Mouse (Mus musculus): Measurements from ENCODE around the gene Sdk2. TPM values are rescaled to one million over a fixed set of nuclear protein-coding genes. Genes with fewer than 3 reads are reported as not detected.

The Sdk2 gene
- total RNA-seq, 2 experiments from 2014 or later: 1.8 to 6.2 TPM

DNA sequence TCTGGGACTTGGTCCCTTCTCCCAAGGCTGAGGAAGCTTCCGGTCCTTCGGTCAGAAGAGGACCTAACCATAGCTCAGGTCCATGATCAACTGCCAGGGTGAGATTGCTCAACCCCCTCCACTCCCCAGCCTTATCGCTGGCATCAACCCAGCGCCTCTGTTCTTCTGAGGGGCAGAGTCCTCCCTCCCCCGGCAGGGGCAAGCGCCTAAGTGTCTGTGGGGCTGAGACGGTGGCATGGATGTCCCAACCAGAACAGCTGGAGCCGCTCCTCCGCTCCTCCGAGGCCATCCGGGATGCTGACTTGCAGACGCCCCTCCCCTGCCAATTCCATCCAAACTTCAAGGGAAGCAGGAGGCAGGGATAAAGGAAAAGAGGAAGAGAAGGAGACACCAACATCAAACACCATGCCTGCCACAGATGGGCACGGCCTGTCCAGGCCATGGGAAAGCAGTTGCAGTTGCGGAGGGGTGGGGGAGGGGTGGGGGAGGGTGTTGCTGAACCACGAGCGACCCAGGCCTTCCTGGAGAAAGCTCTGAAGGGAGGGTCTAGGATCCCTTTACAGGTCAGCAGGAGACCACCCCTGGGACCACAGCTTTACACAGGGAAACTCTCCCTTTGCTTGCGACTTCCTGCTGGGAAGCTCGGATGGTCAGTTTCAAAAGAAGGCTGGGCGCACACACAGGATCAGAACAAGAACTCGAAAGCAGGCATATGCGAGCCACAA is 317.9 kb downstream of the Sdk2 start:
- peak; percentile 57 to 62 for DNase-seq (ENCODE audit: low spot score in 2 of 2)

DNA sequence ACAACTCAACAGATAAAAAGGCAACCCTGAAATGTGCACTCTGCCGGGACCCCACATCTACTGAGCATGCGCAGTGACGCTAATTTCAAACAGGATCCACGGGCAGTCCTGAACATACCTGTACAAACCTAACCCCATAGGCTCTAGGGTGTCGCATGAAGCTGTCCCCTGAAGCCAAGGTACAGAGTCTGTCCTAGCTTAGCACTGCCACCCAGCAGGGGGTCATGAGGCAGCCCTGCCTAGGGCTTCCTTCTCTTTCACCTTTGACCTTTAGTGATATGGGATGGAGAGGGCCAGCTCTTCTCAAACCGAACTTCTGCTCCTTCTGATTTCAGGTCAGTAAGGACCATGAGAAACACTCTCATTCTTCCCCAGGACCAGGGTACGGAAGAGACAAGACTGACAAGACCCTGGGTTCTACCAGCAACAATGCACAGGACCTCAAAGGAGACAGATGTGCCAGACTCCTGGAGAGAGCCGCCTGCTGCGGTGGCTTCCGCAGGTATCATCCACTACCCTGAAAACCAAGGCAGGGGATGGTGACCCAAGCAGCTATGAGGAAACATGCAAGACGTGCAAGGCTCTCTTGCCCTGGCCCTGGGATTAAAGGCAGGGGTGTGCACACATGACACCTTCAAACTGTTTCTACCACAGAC is 319.0 kb downstream of the Sdk2 start:
- no peak for DNase-seq (ENCODE audit: low spot score in 2 of 2)

- DNase-seq (ENCODE audit: low spot score in 2 of 2): no peak
Observed at GRCm38 (mm10) chr11:113747056-113747455, 319.8 kb downstream of the Sdk2 start.

GRCm38 (mm10) chr11:113745961-113746360 is 320.9 kb downstream of the Sdk2 start:
- no peak for DNase-seq (ENCODE audit: low spot score in 2 of 2)

DNA sequence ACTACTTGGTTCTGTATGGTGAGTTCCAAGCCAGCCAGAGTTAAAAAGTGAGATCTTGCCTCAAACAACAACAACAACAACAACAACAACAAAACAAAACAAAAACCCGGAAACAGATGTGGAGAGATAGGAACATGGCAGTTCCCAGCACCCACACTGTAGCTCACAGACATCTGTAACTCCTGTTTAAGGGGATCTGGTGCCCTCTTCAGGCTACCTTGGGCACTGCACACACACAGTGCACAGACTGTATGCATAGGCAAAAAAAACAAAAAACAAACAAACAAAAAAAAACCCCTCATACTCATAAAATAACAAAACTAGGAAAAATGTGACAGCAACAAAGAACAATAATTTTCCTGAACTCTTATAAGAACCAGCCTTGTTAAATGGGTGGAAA is 323.8 kb downstream of the Sdk2 start:
- no peak for DNase-seq (ENCODE audit: low spot score in 2 of 2)

DNA sequence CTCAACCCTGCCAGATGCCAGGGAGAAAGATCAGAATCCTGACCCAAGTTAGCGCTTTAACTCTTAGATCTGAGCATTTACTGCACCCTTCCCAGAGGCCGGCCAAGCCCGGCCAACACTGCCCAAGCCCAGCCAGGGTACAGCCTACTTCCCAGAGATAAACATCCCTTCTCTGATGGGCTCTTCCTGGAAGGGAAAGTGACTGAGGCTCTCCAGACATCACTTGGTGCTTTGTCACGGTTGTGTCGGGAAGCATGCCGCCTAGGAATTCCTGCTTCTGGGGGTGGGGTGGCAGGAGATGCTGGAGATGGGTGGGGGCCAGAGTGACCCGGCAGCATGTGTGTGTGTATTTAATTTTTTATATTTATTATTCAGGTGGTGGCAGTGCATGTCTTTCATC is 326.7 kb downstream of the Sdk2 start:
- DNase-seq (ENCODE audit: low spot score in 2 of 2): no peak

DNA sequence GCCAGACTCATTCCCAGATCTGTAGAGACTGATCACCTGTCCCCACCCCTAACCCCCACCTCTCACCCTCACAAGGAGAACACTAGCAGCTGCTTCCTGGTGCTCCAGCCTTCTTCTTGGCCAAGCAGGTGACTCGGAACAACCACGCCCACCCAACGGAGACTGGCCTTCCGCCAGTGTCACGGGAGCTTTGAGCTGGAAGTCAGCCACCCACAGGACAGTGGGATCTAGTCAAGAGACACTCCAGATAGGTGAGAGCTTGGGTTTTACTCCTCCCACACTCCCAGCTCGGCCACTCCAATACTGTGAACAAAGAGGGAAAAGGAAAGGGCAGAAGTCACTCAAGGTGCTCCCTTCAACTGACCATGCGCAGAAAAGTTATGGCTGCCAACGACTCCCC is 327.6 kb downstream of the Sdk2 start:
- DNase-seq (ENCODE audit: low spot score in 2 of 2): no peak

DNA sequence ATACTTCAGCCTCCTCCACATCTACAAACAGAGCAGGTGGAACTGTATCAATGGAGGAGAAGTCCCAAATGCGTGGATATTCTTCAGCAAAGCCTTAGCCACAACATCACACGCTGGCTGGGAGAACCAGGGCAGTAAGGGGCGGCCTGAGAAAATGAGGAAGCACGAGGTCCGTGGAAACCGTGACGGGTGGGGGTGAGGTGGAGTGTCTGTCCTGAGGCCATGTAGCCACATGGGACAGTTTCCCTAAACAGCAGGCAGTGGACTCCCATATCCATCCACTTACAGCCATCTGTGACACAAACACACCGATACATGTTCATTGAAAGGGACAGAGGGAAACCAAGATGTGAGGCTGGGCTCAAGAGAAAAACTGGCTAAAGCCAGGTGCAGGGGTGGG is 328.9 kb downstream of the Sdk2 start:
- DNase-seq (ENCODE audit: low spot score in 2 of 2): no peak

GRCm38 (mm10) chr11:113737553-113737854 is 329.3 kb downstream of the Sdk2 start:
- no peak for DNase-seq (ENCODE audit: low spot score in 2 of 2)

DNA sequence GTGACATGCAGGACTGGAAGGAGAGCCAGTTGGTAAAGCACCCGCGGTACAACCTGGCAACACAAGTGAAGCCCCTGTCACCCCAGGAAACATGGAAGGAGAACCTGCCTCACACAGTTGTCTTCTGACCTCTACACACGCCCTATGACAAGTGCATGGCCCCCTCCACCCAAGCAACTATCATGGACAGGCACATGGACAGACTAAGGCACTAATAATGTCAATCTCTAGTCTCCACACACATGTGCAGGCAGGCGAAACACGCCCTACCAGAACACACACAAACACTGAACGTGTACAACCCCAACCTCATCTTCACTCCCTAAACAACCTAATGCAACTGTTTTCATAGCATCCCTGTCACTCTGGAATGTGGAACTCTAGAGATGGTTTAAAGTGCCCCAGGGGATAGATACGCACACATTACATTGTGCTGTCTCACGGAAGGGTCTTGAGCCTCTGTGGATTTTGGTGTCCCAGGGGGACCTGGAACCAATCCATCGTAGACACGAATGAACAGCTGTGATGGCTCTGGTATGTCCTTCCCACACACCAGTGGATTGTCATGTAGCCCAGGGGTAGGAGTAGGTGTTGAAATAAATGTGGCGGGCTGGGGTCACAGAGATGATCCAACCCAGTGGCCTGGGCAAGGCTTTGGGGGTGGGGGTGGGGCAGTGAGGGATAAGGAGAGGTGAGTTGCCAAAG is 329.8 kb downstream of the Sdk2 start:
- DNase-seq (ENCODE audit: low spot score in 2 of 2): no peak

DNA sequence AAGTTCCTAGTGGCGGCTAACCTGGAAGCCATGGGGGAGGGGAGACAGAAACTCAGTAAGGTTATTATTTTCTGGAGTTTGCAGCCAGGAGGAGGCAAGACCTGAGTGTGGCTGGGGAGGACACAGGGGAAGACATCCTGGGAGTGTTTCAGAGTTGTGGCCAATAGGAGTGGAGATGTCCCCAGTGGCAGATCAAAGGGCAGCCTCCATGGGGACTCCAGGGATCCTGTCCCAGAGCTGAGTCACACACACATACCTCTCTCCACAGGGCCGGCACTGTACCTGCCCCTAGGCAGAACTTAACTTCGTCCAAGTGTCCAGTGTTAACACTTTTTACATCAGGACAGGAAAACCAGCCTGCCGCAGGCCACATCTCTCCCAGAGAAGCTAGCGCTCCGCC is 331.7 kb downstream of the Sdk2 start:
- no peak for DNase-seq (ENCODE audit: low spot score in 2 of 2)

- peak in 1 of 2 experiments; percentile 66 for DNase-seq (ENCODE audit: low spot score in 2 of 2)
Observed at GRCm38 (mm10) chr11:113733631-113734364, 333.0 kb downstream of the Sdk2 start.

- no peak for DNase-seq (ENCODE audit: low spot score in 2 of 2)
Observed at GRCm38 (mm10) chr11:113731945-113732612, 334.8 kb downstream of the Sdk2 start.

DNA sequence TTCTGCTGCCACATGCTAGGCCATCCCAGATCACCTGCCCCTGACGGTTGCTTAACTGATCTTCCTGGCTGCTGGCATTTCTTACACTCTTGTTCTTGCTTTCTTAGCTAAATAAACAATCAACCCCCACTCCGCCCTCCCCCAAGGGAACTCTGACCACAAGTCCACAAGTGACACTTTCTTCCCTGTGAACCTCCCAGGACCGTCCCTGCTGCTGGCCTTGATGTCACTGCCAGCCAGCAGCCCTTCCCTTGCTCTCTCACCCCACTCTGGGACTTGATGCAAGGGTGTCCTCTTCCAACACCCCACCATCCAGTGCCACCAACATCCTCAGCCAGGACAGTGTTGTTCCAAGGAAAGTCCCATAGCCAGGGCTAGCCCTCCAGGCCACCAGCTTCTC is 336.0 kb downstream of the Sdk2 start:
- DNase-seq (ENCODE audit: low spot score in 2 of 2): no peak

DNA sequence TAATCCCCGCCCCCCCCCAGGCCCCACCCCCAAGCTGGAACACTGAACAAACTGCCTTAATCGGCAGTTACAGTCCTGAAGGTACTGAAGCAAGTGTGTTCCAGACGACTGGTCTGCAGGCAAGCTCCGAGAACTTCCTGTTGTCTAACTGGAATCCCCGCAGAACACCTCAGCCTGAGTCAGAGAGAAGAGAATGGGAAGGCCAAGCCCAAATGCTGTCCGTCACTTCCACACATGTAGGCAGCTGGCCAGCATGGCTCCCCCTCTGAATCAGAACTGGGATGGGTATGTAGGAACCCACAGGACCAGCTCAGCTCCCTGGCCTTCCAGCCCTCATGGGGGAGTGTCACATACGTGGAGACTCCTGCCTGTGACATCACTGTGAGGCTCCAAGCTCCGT is 336.9 kb downstream of the Sdk2 start:
- DNase-seq (ENCODE audit: low spot score in 2 of 2): no peak

GRCm38 (mm10) chr11:113729239-113729638 is 337.6 kb downstream of the Sdk2 start:
- no peak for DNase-seq (ENCODE audit: low spot score in 2 of 2)

GRCm38 (mm10) chr11:113727992-113728391 is 338.9 kb downstream of the Sdk2 start:
- no peak for DNase-seq (ENCODE audit: low spot score in 2 of 2)

GRCm38 (mm10) chr11:113726994-113727888 is 339.6 kb downstream of the Sdk2 start:
- DNase-seq (ENCODE audit: low spot score in 2 of 2): no peak

Measured in adrenal gland, adult 18-20 months (tissue).